Mouse (Mus musculus) cerebellum, adult 8-10 months (tissue): ENCODE measurements around the gene Chchd3.

Experiments
- DNase-seq: peaks from one replicate; pipeline ENCODE4 v3.0.0; 2022

Chchd3 gene

GRCm38 (mm10) chr6:32931106-32931770 lies 128.8 kb downstream of the Chchd3 start:
- DNase-seq = no peak

DNA sequence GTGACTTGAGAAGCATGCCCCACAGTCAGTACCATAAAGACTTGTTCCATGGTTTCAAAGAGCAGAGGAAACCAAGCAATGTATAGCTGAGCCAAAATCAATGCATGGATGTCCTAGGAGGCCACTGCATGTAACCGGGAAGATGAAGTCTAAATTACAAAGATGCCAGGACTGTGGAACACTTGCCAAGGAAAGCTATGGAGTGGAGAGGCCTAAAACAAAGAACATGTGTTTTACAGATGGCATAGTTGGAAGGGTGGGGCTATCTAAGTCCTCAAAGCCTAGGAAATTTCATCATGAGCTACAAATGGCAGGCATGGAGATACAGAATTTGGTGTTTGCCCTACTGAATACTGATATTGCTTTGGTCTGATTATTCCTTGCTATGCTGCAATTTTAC lies 137.7 kb downstream of the Chchd3 start:
- DNase-seq = no peak

- DNase-seq = no peak
Observed at GRCm38 (mm10) chr6:32920091-32920490, 140.0 kb downstream of the Chchd3 start.

GRCm38 (mm10) chr6:32910692-32911091 lies 149.4 kb downstream of the Chchd3 start:
- DNase-seq = no peak

DNA sequence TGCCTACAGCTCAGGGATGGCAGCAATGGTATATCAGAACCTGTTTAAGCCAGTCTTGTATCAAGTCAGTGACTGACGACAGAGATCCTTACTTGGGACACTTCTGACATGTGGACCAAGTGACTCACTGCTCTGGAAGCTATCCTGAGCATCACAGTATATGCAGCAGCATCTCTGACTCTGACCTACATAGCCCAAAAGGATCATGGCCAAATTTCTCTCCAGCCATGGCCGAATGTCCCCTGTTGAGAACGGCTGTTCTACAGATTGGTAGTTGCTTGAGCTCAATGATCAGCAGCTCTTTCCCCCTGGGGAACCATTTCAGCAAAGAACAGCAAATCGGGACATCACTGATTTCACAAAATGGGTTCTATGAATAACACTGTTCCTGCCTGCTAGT lies 161.0 kb downstream of the Chchd3 start:
- DNase-seq = peak; percentile 54

DNA sequence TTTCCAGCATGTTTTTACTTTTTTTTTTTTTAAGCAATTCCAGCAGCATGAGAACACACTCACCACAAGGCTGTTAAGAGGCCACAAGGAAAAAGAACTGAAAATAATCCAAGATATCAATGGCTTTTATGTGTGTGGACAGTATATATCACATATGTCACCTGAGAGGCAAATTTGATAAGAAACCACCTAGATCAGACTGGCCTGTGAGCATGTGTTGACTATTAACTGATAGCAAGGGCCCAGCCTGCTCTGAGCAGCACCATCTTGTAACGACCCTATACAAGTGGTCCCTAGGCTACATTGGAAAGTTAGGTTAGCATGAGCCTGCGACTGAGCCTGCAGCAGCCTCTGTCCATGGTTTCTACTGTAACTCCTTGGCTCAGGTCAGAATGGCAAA lies 166.0 kb downstream of the Chchd3 start:
- no peak for DNase-seq

DNA sequence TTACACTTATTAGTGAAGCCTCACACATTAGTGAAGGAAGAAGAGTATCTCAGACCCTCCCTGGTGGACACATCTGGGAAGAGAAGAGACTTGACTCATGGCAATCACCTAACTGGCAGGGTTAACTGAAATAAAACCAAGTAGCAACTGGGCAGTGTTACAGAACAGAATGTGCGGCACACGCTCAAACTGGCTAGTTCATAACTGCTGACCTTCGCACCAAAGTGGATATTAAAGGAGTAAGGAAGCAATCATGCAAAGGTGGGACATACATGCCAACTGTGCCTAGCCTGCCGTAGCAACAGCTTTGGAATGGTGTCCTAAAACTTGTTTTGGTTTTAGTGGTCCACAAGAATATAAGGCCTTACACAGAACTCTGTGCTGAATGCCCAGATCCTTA lies 169.3 kb downstream of the Chchd3 start:
- DNase-seq = no peak

DNA sequence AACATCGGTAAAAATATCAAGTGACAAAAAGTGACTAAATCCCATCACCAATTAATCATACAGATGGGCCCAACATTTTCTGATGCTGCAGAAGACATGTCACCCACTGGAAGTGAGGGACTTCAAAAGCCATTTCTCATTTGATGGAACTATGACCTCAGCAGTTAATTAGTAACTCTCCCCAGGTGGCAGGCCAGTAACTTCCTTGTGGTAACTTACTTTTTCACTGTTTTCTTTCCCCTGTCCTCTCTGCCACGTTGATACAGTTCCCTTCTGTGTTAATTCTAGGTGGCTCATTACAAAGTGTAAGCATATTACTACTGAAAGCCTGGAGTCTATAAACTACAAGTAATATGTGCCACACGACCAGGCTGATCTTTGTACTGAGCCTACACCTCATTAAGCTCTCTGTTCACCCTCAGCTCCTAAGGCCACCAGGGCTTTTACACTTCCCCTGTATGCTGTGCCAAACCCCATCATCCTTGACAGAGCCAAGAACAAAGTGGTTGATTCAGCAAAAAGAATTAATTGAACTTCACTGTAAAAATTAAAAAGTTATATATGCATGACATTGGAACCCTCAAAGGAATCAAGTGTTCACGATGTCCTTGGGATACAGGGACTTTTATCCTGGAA lies 171.0 kb downstream of the Chchd3 start:
- no peak for DNase-seq

DNA sequence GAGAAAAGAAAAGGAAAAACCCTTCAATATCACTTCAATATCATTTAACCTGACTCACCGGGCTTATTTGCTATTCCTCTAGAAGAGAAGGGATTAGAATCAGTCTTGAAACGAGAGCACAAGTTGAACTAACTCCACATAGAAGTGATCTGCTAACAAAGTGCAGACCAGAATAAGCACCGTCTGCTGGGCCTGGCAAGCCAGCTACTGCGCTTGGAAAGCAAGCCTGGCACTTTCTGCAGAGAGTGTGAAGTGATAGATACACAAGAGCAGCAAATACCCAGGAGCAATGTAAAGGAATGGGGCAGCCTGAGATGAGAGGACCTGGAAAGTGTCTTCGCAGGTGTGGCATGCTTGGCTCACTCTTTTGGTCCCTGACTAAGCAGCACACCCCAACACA lies 181.5 kb downstream of the Chchd3 start:
- no peak for DNase-seq

GRCm38 (mm10) chr6:32874176-32874575 lies 185.9 kb downstream of the Chchd3 start:
- DNase-seq = no peak

GRCm38 (mm10) chr6:32872805-32873204 lies 187.3 kb downstream of the Chchd3 start:
- DNase-seq = no peak

GRCm38 (mm10) chr6:32850960-32851359 lies 209.1 kb downstream of the Chchd3 start:
- no peak for DNase-seq

- no peak for DNase-seq
Observed at GRCm38 (mm10) chr6:32848974-32849373, 211.1 kb downstream of the Chchd3 start.

DNA sequence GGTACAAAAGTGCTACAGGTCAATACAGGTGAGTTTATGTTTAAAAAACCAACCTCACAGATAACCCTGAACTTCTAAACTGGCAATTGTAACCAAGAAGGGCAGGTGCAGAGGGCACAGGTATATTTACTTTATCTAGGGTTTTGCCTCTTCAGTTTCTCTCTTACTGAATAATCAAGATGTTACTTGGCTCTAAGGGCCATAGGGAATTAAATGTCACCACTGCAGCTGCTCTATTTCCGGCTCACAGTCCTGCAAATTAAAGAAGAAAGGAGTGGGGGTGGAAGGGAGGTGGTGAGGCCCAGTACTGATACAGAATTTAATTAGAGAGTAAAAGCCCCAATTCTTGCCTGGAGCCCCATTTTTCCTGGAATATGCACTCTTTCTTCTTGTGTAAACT lies 214.6 kb downstream of the Chchd3 start:
- no peak for DNase-seq

GRCm38 (mm10) chr6:32837939-32838301 lies 222.1 kb downstream of the Chchd3 start:
- DNase-seq = no peak

DNA sequence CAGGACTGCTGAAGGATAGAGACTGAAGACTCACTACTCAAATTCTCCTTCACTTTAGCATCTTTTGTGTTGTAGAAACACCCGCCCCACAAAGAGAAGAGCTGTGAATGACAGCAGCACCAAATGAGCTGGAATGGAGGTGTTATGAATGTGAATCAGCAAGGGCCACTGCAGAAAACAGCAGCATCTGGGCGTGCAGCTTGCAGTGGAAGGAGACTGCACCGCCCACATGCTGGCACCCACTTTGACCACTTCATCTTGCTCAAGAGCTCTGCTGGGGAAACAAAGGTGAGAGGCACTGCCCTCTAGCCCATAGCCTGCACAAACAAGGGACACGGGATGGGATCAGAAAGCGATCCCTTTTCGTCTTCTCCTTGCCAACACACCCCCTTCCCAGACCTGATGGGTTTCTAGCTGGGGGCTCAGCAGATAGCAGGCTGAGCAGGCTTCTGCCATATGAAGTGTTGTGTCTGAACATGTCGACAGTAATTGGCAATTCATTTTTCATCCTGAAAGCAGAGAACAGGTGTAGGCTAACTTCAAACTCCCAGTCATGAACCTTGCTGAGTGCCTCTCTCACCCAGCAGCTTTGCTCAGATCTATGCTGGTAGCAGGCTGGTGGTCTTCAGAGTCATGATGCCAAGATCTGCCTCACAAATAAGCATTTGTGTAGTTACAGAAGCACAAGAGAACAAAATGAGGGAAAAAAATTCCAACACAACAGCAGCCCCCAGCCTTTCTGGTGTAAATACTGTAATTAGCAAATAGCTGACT lies 222.7 kb downstream of the Chchd3 start:
- DNase-seq = no peak

DNA sequence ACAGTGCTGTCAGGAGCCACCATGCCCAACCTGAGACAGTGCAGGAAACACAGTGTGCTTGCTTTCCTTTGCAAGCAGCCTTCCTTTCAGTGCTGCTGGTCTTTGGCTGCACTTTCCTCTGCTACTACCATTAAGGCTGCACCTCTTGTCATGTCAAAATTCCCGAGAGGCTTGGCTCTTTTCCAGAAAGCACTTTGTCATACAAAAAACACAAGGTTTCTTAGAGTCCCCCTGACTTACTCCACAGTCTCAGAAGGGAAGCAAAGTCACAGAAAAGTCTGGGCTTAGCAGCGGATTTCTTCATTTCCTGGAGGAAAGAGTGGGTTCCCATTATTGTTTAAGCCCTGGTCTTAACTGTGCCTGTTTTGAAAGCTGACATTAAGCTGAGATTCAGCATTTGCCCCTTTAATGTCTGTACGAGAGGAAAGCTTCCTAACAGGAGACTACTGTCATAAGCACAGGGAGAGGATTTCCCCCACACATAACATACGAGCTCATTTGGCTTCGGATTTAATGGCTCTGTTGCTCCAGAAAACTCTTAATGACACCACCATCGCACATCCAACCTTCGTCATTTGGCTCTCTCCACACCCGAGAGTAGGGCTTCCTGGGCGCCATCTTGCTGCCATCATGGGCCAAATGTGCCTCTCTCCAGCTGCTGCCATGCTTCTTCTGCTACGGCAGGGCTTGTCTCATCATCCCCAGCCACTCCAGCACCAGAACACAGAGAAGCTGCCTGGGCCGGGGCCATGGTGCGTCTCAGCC lies 236.0 kb downstream of the Chchd3 start:
- DNase-seq = no peak

DNA sequence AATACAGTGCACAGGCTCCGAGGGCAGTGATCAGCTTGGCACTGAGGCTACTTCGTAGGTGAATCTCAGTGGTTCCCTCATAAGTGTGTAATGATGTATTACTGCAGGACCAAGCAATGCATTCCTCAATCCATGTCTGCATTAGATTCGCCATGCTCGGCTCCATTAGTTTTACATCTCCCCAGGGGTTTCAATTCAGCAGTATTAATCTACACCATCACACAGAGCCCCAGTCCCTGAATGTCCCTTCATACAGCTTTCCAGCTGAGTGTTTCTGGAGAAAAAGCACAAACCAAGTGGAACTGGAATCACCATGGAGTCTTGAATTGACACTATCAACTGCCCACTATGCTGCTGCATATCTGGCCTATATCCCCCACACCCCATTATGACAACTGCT lies 241.1 kb downstream of the Chchd3 start:
- DNase-seq = no peak

GRCm38 (mm10) chr6:32808796-32809195 lies 251.3 kb downstream of the Chchd3 start:
- no peak for DNase-seq

DNA sequence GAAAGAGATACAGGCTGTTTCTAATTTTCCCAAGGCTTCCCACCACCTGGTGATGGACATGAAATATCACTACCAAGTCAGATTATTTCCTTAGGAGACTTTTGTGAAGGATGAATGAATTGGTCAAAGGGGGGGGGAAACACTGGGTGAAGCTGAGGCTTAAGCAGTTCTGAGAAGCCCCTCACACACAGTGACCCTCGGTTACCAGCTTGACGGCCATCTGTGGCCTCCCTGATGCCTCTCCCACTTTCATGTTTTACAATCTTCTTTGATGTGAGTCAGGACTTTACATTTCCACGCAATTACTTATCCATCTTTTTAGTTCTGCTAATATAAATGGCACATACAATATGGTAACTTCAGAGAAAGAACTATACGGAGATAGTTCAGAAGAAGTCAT lies 252.3 kb downstream of the Chchd3 start:
- no peak for DNase-seq

DNA sequence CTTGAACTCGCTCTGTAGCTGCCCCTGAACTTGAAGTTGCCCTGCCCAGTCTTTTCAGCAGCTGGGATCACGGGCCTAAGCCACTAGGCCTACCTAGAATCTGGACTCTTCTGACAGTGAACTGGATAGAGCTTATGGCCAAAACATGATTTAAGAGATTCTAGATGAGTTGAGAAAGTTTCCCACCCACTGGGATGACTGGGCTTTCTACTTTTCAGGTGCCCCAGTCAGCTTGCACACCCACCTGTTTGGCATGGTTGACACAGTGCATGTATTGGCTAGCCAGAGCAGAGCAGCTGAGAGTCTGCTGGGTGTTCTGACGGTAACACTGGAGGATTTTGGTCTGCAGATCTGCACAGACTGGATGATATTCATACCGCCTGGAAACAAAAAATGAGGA lies 256.4 kb downstream of the Chchd3 start:
- DNase-seq = no peak

- no peak for DNase-seq
Observed at GRCm38 (mm10) chr6:32801776-32802175, 258.3 kb downstream of the Chchd3 start.

- DNase-seq = no peak
Observed at GRCm38 (mm10) chr6:32797525-32797924, 262.5 kb downstream of the Chchd3 start.
